Mouse (Mus musculus) small intestine, adult 2 months (tissue): Measurements from ENCODE around the gene Clec10a. TPM values are rescaled to one million over a fixed set of nuclear protein-coding genes. Genes with fewer than 3 reads are reported as not detected.

Source experiments
- H3K27ac ChIP-seq: fragments of 200-500 bp; 2 replicates; pipeline ENCODE4 v1.5.1; 2012; ENCODE audit warnings: low read depth, low read length, control low read depth, inconsistent platforms; ENCODE audit not compliant: insufficient read depth
- H3K27me3 ChIP-seq: fragments of 200-500 bp; 2 replicates; pipeline ENCODE4 v1.6.1; 2012; ENCODE audit warnings: mild to moderate bottlenecking, moderate library complexity, low read length, inconsistent platforms; ENCODE audit not compliant: control insufficient read depth, insufficient read depth
- H3K36me3 ChIP-seq: fragments of 200-500 bp; 2 replicates; pipeline ENCODE4 v1.6.1; 2012; ENCODE audit warnings: mild to moderate bottlenecking, low read length, control low read depth, inconsistent platforms; ENCODE audit not compliant: control insufficient read depth, insufficient read depth
- H3K4me1 ChIP-seq: fragments of 200-500 bp; 2 replicates; pipeline ENCODE4 v1.6.1; 2012; ENCODE audit warnings: low read length, inconsistent platforms, mixed read lengths; ENCODE audit not compliant: control insufficient read depth, insufficient read depth, insufficient read length
- H3K4me3 ChIP-seq: fragments of 200-500 bp; 2 replicates; pipeline ENCODE4 v1.5.1; 2012; ENCODE audit warnings: low read depth, mild to moderate bottlenecking, control low read depth, inconsistent platforms, low read length, moderate library complexity
- CTCF ChIP-seq: fragments of 200-500 bp; IDR thresholded peaks from 2 replicates; pipeline ENCODE4 v1.5.1; 2012; ENCODE audit warnings: low read depth, mild to moderate bottlenecking, control low read depth, inconsistent platforms, low read length, moderate library complexity, mixed read lengths; ENCODE audit not compliant: insufficient replicate concordance, insufficient read length; ENCODE audit errors: extremely low read depth
- POLR2A ChIP-seq: fragments of 200-500 bp; IDR thresholded peaks from 2 replicates; pipeline ENCODE4 v1.6.1; 2012; ENCODE audit warnings: low read depth, mild to moderate bottlenecking, control low read depth, inconsistent platforms, low read length, moderate library complexity
- WGBS: fragments of 180-500 bp; shearing (Covaris S2); methylation state at CpG from one replicate; pipeline ENCODE4 v1.1.7; 2018; 5-methylcytosine and 5-hydroxymethylcytosine counted together
- polyA plus RNA-seq: library from polyadenylated mRNA; depleted of rRNA; stranded (reverse); fragments of >200 nt; gene quantifications from 2 replicates; pipeline ENCODE4 v1.2.3, GENCODE M21; 2012

Clec10a gene
- polyA plus RNA-seq, 1 experiment = 0.24 TPM

GRCm38 (mm10) chr11:70211972-70212371 lies 56.0 kb downstream of the Clec10a start:
- TF ChIP-seq POLR2A (no peak), CTCF (no peak)
- 69% methylated on average over 6 of the region's 6 CpGs for WGBS

GRCm38 (mm10) chr11:70212423-70212822 lies 56.4 kb downstream of the Clec10a start, which contains the start of gene Slc16a11:
Slc16a11 (plus strand) TSS chr11:70212752.
- H3K36me3 ChIP-seq = no peaks in the 10 kb centered on the region
- TF ChIP-seq POLR2A (no peak), CTCF (no peak)
- H3K27ac ChIP-seq = peak within 1 kb of the TSS; percentile 15; the same call in 1 of the 2 replicates
- peaks cover 9% of the 10 kb centered on the region for H3K4me1 ChIP-seq
- WGBS = 35% methylated on average over 6 of the region's 6 CpGs
- peak within 1 kb of the TSS; percentile 63 for H3K4me3 ChIP-seq
- H3K27me3 ChIP-seq = no peaks in the 10 kb centered on the region

More at GRCm38 (mm10) chr11:70211972-70212371, 56.0 kb downstream of the Clec10a start:
- Histone ChIP-seq H3K36me3 (no peaks in the 10 kb centered on the region), H3K4me3 (no peak overlapping the region), H3K27ac (no peak overlapping the region), H3K27me3 (no peaks in the 10 kb centered on the region), H3K4me1 (peaks cover 9% of the 10 kb centered on the region)

- peaks cover 14% of the 10 kb centered on the region for H3K4me1 ChIP-seq
- no peaks in the 10 kb centered on the region for H3K36me3 ChIP-seq
- TF ChIP-seq CTCF = no peak
- TF ChIP-seq POLR2A = no peak
- H3K4me3 ChIP-seq = no peak overlapping the region
- WGBS = 6% methylated on average over 9 of the region's 9 CpGs
- H3K27me3 ChIP-seq = no peaks in the 10 kb centered on the region
- peak overlapping the region; percentile 15; the same call in 1 of the 2 replicates for H3K27ac ChIP-seq
These were observed 56.9 kb downstream of the Clec10a start for GRCm38 (mm10) chr11:70212896-70213295.

GRCm38 (mm10) chr11:70213736-70214135 lies 57.7 kb downstream of the Clec10a start:
- TF ChIP-seq POLR2A (no peak), CTCF (no peak)
- peak overlapping the region; percentile 63 for H3K4me3 ChIP-seq
- H3K27ac ChIP-seq = no peak overlapping the region
- 6% methylated on average over 26 of the region's 26 CpGs for WGBS
- H3K36me3 ChIP-seq = no peaks in the 10 kb centered on the region
- no peaks in the 10 kb centered on the region for H3K27me3 ChIP-seq
- H3K4me1 ChIP-seq = peaks cover 19% of the 10 kb centered on the region

GRCm38 (mm10) chr11:70214191-70214855 lies 58.3 kb downstream of the Clec10a start:
- no peaks in the 10 kb centered on the region for H3K27me3 ChIP-seq
- H3K4me3 ChIP-seq = peak overlapping the region; percentile 63
- peaks cover 25% of the 10 kb centered on the region for H3K4me1 ChIP-seq
- TF ChIP-seq CTCF = no peak
- TF ChIP-seq POLR2A = no peak
- no peaks in the 10 kb centered on the region for H3K36me3 ChIP-seq
- H3K27ac ChIP-seq = no peak overlapping the region
- 2% methylated on average over 46 of the region's 46 CpGs for WGBS

- peak overlapping the region; percentile 63; the same call in 1 of the 2 replicates for H3K4me3 ChIP-seq
- TF ChIP-seq CTCF (no peak), POLR2A (no peak)
- no peaks in the 10 kb centered on the region for H3K27me3 ChIP-seq
- 57% methylated on average over 18 of the region's 18 CpGs for WGBS
- no peak overlapping the region for H3K27ac ChIP-seq
- H3K4me1 ChIP-seq = peaks cover 25% of the 10 kb centered on the region
- H3K36me3 ChIP-seq = no peaks in the 10 kb centered on the region
These were observed 58.8 kb downstream of the Clec10a start for GRCm38 (mm10) chr11:70214856-70215209.

GRCm38 (mm10) chr11:70215301-70215700 lies 59.3 kb downstream of the Clec10a start:
- 71% methylated on average over 22 of the region's 22 CpGs for WGBS

More at GRCm38 (mm10) chr11:70215301-70215700, 59.3 kb downstream of the Clec10a start:
- no peak overlapping the region for H3K4me3 ChIP-seq
- no peak overlapping the region for H3K27ac ChIP-seq
- H3K36me3 ChIP-seq = no peaks in the 10 kb centered on the region
- peaks cover 28% of the 10 kb centered on the region for H3K4me1 ChIP-seq
- H3K27me3 ChIP-seq = no peaks in the 10 kb centered on the region
- TF ChIP-seq CTCF (no peak), POLR2A (no peak)
